Mouse (Mus musculus): Measurements from ENCODE around the gene Ppm1h. TPM values are rescaled to one million over a fixed set of nuclear protein-coding genes. Genes with fewer than 3 reads are reported as not detected.
A peak's percentile ranks its signal among the peaks of the same experiment; 100 is the strongest.

Ppm1h gene
- polyA plus RNA-seq, 1 experiment from 2014 or later: 24.7 TPM

DNA sequence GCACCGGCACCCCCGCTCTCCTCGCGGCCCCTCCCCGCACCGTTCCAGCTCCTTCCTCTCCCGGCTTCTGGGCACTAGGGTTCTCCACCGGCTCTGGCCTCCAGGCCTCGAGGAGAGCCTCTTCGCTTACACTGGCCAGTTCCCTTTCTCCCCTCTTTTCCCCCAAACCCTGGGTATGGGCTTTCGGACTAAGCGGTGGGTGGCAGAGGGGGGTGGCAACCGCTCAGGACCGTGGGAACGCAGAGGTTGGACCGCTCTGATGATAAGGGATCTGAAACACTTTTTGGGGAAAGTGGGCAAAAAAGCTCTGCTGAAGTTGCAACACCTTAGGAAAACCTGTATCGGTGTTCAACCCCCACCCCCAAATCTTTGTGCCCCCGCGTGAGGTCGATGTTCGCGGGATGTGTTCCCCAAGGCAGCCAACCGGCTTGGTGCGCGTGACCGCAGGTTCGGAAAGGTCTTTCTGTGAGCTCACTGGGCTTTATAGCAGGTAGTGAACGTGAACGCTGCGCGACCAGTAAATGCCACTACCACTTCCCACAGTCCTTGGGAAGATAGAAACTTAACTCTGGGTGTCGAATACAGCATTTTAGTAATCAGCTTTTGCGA lies 979 bp downstream of the Ppm1h start:
- H3K9me3 ChIP-seq (ENCODE audit: low read length): no peaks in the 10 kb centered on the region
- H3K4me3 ChIP-seq (ENCODE audit: low read length): peak overlapping the region; percentile 77
- H3K9ac ChIP-seq (replicated peaks; ENCODE audit: low read length): peak overlapping the region; percentile 87
- H3K27ac ChIP-seq (ENCODE audit: low read length): peak overlapping the region; percentile 90
- H3K27me3 ChIP-seq (ENCODE audit: insufficient read depth, low read length): no peaks in the 10 kb centered on the region; the same call in 1 of the 2 replicates
- under 1% methylated on average over 33 of the region's 33 CpGs for WGBS
- peaks cover 9% of the 10 kb centered on the region; the same call in 1 of the 2 replicates for H3K4me1 ChIP-seq (ENCODE audit: insufficient read depth, low read length)
- peak; percentile 69 for ATAC-seq (ENCODE audit: low FRiP score, low TSS enrichment)
- no peaks in the 10 kb centered on the region for H3K36me3 ChIP-seq (ENCODE audit: insufficient read depth, low read length)
- peak overlapping the region; percentile 89 for H3K4me2 ChIP-seq (replicated peaks; ENCODE audit: low read depth, low read length)

DNA sequence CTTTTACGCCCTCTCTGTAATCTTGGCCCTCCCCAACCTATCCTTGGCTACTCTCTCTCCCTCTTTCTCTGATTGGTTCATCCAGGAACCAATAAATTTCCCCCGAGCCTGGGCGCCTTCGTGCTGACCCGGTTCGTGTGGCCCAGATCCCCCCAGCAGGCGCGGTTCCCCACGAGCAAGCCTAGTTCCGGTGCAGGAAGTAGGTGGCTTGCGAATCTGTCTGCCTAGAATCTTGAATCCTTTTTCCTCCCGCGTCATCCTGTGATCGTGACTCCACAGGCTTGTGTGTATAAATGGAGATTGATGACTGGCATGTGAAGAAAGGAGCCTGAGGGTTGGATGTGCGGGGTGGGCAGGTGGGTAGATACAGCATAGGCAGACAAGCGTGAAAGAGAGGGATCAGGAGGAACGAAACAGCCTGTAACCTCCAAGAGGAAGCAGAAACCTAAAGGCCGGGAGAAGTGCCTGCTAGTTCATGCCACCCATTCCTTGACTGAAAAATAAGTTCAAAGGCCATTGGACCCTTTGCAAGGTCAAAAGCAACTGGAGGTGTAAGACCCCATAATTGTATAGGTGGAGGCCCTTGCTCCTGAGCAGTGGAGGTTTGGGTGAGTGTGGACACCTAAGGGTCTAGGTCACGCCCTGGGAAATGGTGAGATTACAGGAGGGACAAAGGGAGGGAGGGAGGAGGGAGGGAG lies 2.0 kb downstream of the Ppm1h start:
- Histone ChIP-seq H3K9me3 (ENCODE audit: low read length) (no peaks in the 10 kb centered on the region), H3K36me3 (ENCODE audit: insufficient read depth, low read length) (no peaks in the 10 kb centered on the region), H3K9ac (replicated peaks; ENCODE audit: low read length) (peak overlapping the region; percentile 87), H3K27me3 (ENCODE audit: insufficient read depth, low read length) (no peaks in the 10 kb centered on the region; the same call in 1 of the 2 replicates), H3K4me2 (replicated peaks; ENCODE audit: low read depth, low read length) (peak overlapping the region; percentile 89), H3K27ac (ENCODE audit: low read length) (peak overlapping the region; percentile 2), H3K4me3 (ENCODE audit: low read length) (peak overlapping the region; percentile 77), H3K4me1 (ENCODE audit: insufficient read depth, low read length) (peaks cover 9% of the 10 kb centered on the region)
- 6% methylated on average over 19 of the region's 19 CpGs for WGBS
- ATAC-seq (ENCODE audit: low FRiP score, low TSS enrichment): no peak

DNA sequence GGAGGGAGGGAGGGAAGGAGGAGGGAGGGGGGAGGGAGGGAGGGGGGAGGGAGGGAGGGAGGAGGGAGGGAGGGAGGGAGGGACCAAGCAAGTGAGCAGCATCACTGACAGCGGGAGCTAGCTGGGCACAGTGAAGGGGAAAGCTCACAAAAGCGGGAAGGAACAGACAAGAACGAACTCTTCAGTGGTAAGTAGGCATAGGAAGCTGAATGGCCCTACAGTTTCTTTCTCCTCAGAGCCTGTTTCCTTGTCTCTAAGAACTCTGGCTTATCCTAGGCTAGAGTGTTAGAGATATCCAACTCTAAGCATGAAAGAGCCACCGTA lies 2.5 kb downstream of the Ppm1h start:
- H3K36me3 ChIP-seq (ENCODE audit: insufficient read depth, low read length): no peaks in the 10 kb centered on the region
- no peak overlapping the region for H3K27ac ChIP-seq (ENCODE audit: low read length)
- no peak overlapping the region for H3K4me3 ChIP-seq (ENCODE audit: low read length)
- 48% methylated on average over 4 of the region's 4 CpGs for WGBS
- ATAC-seq (ENCODE audit: low FRiP score, low TSS enrichment): no peak
- 0 out of 2 replicates have a peak overlapping the region, but pooled peaks have one; percentile 16 for H3K4me2 ChIP-seq (replicated peaks; ENCODE audit: low read depth, low read length)
- H3K9me3 ChIP-seq (ENCODE audit: low read length): no peaks in the 10 kb centered on the region
- no peak overlapping the region for H3K9ac ChIP-seq (replicated peaks; ENCODE audit: low read length)
- H3K27me3 ChIP-seq (ENCODE audit: insufficient read depth, low read length): no peaks in the 10 kb centered on the region; the same call in 1 of the 2 replicates
- peaks cover 9% of the 10 kb centered on the region for H3K4me1 ChIP-seq (ENCODE audit: insufficient read depth, low read length)

DNA sequence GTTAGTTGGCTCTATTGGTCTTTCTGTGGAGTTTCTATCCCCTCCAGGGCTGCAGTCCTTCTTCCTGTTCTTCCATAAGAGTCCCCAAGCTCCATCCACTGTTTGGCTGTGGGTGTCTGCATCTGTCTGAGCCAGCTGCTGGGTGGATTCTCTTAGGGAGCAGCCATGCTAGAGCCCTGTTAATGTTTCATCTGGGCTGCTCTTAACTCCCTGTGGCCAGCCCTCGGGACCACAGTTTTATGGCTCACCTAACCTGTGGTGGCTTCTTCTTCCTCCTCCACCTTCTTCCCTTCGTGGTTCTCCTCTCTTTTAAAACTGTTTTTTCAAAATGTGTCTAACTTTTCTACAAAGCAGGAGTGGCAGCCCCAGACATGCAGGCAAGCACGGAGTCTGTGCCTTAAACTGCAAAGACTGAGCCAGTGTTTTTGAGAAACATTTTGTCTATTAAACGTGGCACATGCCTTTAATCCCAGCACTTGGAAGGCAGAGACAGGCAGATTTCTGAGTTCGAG lies 5.3 kb downstream of the Ppm1h start:
- WGBS: 58% methylated on average over 5 of the region's 5 CpGs
- peaks cover 9% of the 10 kb centered on the region for H3K4me1 ChIP-seq (ENCODE audit: insufficient read depth, low read length)
- H3K9ac ChIP-seq (replicated peaks; ENCODE audit: low read length): no peak overlapping the region
- no peak overlapping the region for H3K27ac ChIP-seq (ENCODE audit: low read length)
- H3K4me3 ChIP-seq (ENCODE audit: low read length): no peak overlapping the region
- H3K36me3 ChIP-seq (ENCODE audit: insufficient read depth, low read length): peaks cover 5% of the 10 kb centered on the region; the same call in 1 of the 2 replicates
- H3K9me3 ChIP-seq (ENCODE audit: low read length): no peaks in the 10 kb centered on the region
- ATAC-seq (ENCODE audit: low FRiP score, low TSS enrichment): no peak
- H3K4me2 ChIP-seq (replicated peaks; ENCODE audit: low read depth, low read length): no peak overlapping the region
- H3K27me3 ChIP-seq (ENCODE audit: insufficient read depth, low read length): no peaks in the 10 kb centered on the region

DNA sequence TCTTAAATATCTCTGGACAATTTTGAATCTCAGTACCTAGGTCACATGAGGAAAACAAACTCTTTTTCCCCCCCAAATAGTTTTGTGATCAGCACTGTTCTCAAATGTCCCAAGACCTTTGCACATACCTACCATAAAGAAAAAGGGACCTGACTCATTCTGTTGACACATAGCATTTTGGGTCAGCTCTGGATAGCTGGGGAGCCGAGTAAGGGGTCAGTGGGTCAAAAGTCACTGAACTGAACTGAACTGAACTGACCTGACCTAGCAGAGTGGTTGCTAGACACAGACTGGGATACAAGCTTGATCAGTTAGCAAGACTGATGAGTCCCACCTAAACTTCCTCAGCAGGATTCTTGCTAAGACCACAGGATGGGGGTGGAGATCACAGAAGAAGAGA lies 6.7 kb downstream of the Ppm1h start:
- Histone ChIP-seq H3K9me3 (ENCODE audit: low read length) (no peaks in the 10 kb centered on the region), H3K27me3 (ENCODE audit: insufficient read depth, low read length) (no peaks in the 10 kb centered on the region), H3K4me3 (ENCODE audit: low read length) (no peak overlapping the region), H3K4me2 (replicated peaks; ENCODE audit: low read depth, low read length) (no peak overlapping the region), H3K9ac (replicated peaks; ENCODE audit: low read length) (no peak overlapping the region), H3K27ac (ENCODE audit: low read length) (no peak overlapping the region), H3K36me3 (ENCODE audit: insufficient read depth, low read length) (peaks cover 5% of the 10 kb centered on the region; the same call in 1 of the 2 replicates), H3K4me1 (ENCODE audit: insufficient read depth, low read length) (peaks cover 6% of the 10 kb centered on the region)
- no peak for ATAC-seq (ENCODE audit: low FRiP score, low TSS enrichment)
- WGBS: 13% methylated on average over 1 of the region's 1 CpGs

DNA sequence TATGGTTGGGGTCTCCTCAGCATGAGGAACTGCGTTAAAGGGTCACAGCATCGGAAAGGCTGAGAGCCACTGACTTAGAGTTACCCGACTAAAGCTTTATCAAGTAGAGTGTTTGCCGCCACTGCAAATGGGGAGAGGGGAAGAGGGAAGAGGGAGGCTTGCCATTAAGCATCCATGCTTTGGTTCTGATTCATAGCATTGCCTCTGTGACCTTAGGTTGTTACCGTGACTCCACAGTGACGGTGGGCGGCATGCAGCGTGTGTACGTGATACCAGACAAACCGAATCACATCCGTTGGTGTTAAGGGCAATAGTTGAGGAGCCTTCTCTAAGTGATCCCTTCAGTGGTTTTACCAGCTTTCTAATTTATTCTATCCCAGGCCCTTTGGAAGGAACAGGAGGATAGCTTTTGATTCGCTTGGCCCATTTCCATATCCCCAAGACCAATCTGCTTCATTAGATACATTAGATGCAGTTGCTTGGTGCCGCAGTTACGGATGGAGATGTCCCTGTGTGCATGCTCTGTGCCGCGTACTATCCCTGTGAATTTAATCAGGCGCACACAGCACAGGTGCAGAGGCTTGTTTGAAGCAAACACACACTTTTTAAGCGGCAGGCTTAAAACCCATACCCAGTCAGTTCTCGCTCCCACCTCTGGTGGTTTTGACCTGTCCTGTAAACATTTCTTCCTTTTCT lies 7.4 kb downstream of the Ppm1h start:
- Histone ChIP-seq H3K4me1 (ENCODE audit: insufficient read depth, low read length) (peaks cover 2% of the 10 kb centered on the region; the same call in 1 of the 2 replicates), H3K36me3 (ENCODE audit: insufficient read depth, low read length) (peaks cover 5% of the 10 kb centered on the region; the same call in 1 of the 2 replicates), H3K4me3 (ENCODE audit: low read length) (no peak overlapping the region), H3K9ac (replicated peaks; ENCODE audit: low read length) (no peak overlapping the region), H3K27me3 (ENCODE audit: insufficient read depth, low read length) (no peaks in the 10 kb centered on the region), H3K4me2 (replicated peaks; ENCODE audit: low read depth, low read length) (no peak overlapping the region), H3K9me3 (ENCODE audit: low read length) (no peaks in the 10 kb centered on the region), H3K27ac (ENCODE audit: low read length) (no peak overlapping the region)
- 89% methylated on average over 19 of the region's 19 CpGs for WGBS
- ATAC-seq (ENCODE audit: low FRiP score, low TSS enrichment): no peak

DNA sequence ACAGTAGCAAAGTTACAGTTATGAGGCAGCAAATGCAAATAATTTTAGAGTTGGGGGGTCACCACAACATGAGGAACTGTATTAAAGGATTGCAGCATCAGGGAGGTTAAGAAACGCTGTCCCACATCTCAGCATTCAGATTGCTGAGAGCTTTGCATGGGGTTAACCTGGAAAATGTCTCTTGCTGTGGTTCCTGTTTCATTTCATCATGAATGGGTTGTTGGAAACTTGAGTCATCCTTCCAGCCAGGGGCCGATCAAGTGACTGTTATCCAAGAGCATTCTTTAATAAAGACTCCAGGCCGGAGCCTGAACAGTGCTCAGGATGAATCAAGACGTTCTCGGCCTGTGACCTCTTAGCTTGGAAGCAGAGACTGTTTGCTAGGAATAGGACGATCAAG lies 12.1 kb downstream of the Ppm1h start:
- Histone ChIP-seq H3K9ac (replicated peaks; ENCODE audit: low read length) (no peak overlapping the region), H3K36me3 (ENCODE audit: insufficient read depth, low read length) (peaks cover 8% of the 10 kb centered on the region; the same call in 1 of the 2 replicates), H3K4me1 (ENCODE audit: insufficient read depth, low read length) (peaks cover 10% of the 10 kb centered on the region), H3K4me3 (ENCODE audit: low read length) (no peak overlapping the region), H3K27me3 (ENCODE audit: insufficient read depth, low read length) (no peaks in the 10 kb centered on the region), H3K4me2 (replicated peaks; ENCODE audit: low read depth, low read length) (no peak overlapping the region), H3K9me3 (ENCODE audit: low read length) (peaks cover 4% of the 10 kb centered on the region; the same call in 1 of the 2 replicates), H3K27ac (ENCODE audit: low read length) (no peak overlapping the region)
- ATAC-seq (ENCODE audit: low FRiP score, low TSS enrichment): no peak
- 73% methylated on average over 6 of the region's 6 CpGs for WGBS

DNA sequence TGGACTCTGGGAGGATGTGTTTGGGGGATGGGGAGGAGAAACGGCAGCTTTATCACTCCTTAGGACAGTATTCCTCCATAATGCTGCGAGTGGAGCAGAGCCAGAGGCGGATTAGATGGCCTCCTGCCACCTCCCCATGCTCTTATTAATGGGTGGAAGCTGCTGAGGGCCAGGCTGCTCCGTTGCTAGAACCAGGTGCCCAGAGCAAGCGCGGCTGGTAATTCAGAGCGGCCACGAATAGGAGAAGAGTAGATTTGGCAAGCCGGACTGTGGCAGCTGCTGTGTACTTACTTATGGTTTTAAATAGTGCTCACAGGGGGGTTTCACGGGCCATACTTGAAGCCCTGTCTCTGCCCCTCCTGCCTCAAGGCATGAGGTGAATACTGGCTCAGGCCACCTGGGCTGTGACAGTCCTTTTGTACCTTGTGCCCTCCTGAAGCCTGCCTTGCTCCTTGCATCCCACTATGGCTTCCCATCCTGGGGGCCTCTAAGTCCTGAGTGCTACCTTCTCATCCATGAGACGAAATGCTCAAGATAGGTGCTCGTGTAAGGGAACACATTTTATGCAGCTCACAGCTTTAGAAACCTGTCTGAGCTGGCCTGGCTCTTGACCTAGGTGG lies 14.7 kb downstream of the Ppm1h start:
- peaks cover 4% of the 10 kb centered on the region; the same call in 1 of the 2 replicates for H3K9me3 ChIP-seq (ENCODE audit: low read length)
- no peaks in the 10 kb centered on the region for H3K27me3 ChIP-seq (ENCODE audit: insufficient read depth, low read length)
- no peak overlapping the region for H3K4me3 ChIP-seq (ENCODE audit: low read length)
- peaks cover 12% of the 10 kb centered on the region for H3K4me1 ChIP-seq (ENCODE audit: insufficient read depth, low read length)
- WGBS: 64% methylated on average over 12 of the region's 12 CpGs
- peak; percentile 64 for ATAC-seq (ENCODE audit: low FRiP score, low TSS enrichment)
- H3K36me3 ChIP-seq (ENCODE audit: insufficient read depth, low read length): 0 out of 2 replicates have a peak, but pooled peaks cover 7% of the 10 kb centered on the region
- no peak overlapping the region for H3K9ac ChIP-seq (replicated peaks; ENCODE audit: low read length)
- no peak overlapping the region for H3K27ac ChIP-seq (ENCODE audit: low read length)
- no peak overlapping the region for H3K4me2 ChIP-seq (replicated peaks; ENCODE audit: low read depth, low read length)

DNA sequence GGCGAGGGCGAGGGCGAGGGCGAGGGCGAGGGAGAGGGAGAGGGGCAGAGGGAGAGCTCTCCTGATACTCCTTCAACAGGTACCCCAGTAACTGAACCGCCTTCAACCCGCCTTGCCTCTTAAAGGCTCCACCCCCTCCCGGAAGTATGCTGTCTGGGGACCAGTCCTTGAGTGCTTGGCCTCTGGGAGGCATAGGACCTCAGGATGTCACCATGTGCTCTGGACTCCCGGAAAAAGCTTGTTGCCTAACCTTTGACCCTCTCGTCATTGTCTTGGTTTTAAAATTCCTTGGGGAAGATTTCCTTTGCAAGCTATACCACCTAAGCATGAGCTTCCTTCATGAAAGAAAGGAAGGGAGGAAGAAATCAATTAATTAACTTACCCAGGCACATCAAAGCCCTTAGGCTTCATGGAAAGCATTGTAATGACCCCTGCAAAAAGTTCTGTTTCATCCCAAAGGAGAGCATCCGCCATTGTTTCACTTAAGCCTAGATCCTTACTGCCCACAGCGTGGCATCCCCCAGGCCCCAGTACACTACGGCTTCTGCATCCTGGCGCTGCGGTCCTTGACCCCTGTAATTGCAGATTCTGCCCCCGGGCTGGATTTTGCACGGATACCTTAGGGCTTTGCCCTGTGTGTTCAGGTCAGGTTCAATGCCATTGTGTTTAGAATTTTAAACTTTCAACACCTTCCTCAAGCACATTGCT lies 15.5 kb downstream of the Ppm1h start:
- H3K4me1 ChIP-seq (ENCODE audit: insufficient read depth, low read length): peaks cover 12% of the 10 kb centered on the region
- WGBS: 46% methylated on average over 13 of the region's 17 CpGs
- H3K9me3 ChIP-seq (ENCODE audit: low read length): peaks cover 4% of the 10 kb centered on the region; the same call in 1 of the 2 replicates
- peak overlapping the region; percentile 8; the same call in 1 of the 2 replicates for H3K4me2 ChIP-seq (replicated peaks; ENCODE audit: low read depth, low read length)
- 0 out of 2 replicates have a peak, but pooled peaks cover 3% of the 10 kb centered on the region for H3K36me3 ChIP-seq (ENCODE audit: insufficient read depth, low read length)
- ATAC-seq (ENCODE audit: low FRiP score, low TSS enrichment): peak; percentile 74
- no peak overlapping the region for H3K9ac ChIP-seq (replicated peaks; ENCODE audit: low read length)
- no peak overlapping the region for H3K4me3 ChIP-seq (ENCODE audit: low read length)
- no peaks in the 10 kb centered on the region for H3K27me3 ChIP-seq (ENCODE audit: insufficient read depth, low read length)
- H3K27ac ChIP-seq (ENCODE audit: low read length): peak overlapping the region; percentile 49

Measured in kidney, embryonic 16.5 days (tissue).